Mouse (Mus musculus) stomach, postnatal 0 days (tissue): ENCODE data around the gene Gm10065. TPM values are rescaled to one million over a fixed set of nuclear protein-coding genes. Genes with fewer than 3 reads are reported as not detected.
"Not testable (repeated sequence)": the region's sequence is repeated elsewhere in the genome, so short reads cannot be mapped to it uniquely, and the experiment has no call there.

Experiments used
- ATAC-seq: fragments of 200-750 bp; cut with Nextera tagmentation; 2 replicates; pipeline ENCODE4 v1.8.0; 2017; ENCODE audit not compliant: low FRiP score, low TSS enrichment
- DNase-seq: peaks from one replicate; pipeline ENCODE4 v3.0.0-alpha.2; 2016; ENCODE audit warnings: low spot score
- H3K27ac ChIP-seq: fragments of 300-500 bp; sonication (generic); replicated peaks from 2 replicates; pipeline ENCODE4 v1.5.1; 2014; ENCODE audit warnings: mild to moderate bottlenecking, control low read depth
- H3K27me3 ChIP-seq: fragments of 300-500 bp; sonication (generic); 2 replicates; pipeline ENCODE4 v1.6.1; 2014; ENCODE audit warnings: low read length; ENCODE audit not compliant: control insufficient read depth, insufficient read depth
- H3K36me3 ChIP-seq: fragments of 300-500 bp; sonication (generic); 2 replicates; pipeline ENCODE4 v1.6.1; 2014; ENCODE audit warnings: low read length, mixed read lengths; ENCODE audit not compliant: control insufficient read depth, insufficient read depth
- H3K4me1 ChIP-seq: fragments of 300-500 bp; sonication (generic); replicated peaks from 2 replicates; pipeline ENCODE4 v1.6.1; 2014; ENCODE audit warnings: antibody characterized with exemption; ENCODE audit not compliant: control insufficient read depth, insufficient read depth
- H3K4me2 ChIP-seq: fragments of 300-500 bp; sonication (generic); replicated peaks from 2 replicates; pipeline ENCODE4 v1.6.1; 2014; ENCODE audit warnings: low read depth, mild to moderate bottlenecking, control low read depth, moderate library complexity
- H3K4me3 ChIP-seq: fragments of 300-500 bp; sonication (generic); 2 replicates; pipeline ENCODE4 v1.5.1; 2014; ENCODE audit warnings: low read depth, low read length, control low read depth
- H3K9ac ChIP-seq: fragments of 300-500 bp; sonication (generic); 2 replicates; pipeline ENCODE4 v1.6.1; 2014; ENCODE audit warnings: mild to moderate bottlenecking, low read length, control low read depth, mixed read lengths
- H3K9me3 ChIP-seq: fragments of 300-500 bp; sonication (generic); 2 replicates; pipeline ENCODE4 v1.6.1; 2016; ENCODE audit warnings: low read length; ENCODE audit not compliant: control insufficient read depth
- CTCF ChIP-seq: IDR thresholded peaks from 2 replicates; pipeline ENCODE4 v1.5.1; 2016; ENCODE audit warnings: antibody characterized with exemption, low read depth, mild to moderate bottlenecking, moderate library complexity
- EP300 ChIP-seq: optimal IDR thresholded peaks from 2 replicates; pipeline ENCODE3; 2016; ENCODE audit warnings: antibody characterized with exemption
- WGBS: fragments of 180-500 bp; shearing (Covaris S2); extraction: QIAGEN DNeasy Blood & Tissue Kit; methylation state at CpG from one replicate; pipeline ENCODE4 v1.1.7; 2014; 5-methylcytosine and 5-hydroxymethylcytosine counted together
- polyA plus RNA-seq: library from polyadenylated mRNA; unstranded; fragments of >200 nt; fragmentation: Nextera tagmentation; extraction: Ambion mirVana; gene quantifications from 2 replicates; pipeline ENCODE4 v1.2.1, GENCODE M21; 2015

Gm10065 gene
- polyA plus RNA-seq, 1 experiment from 2014 or later = not detected

- DNase-seq (no peak), ATAC-seq (no peak)
- Histone ChIP-seq H3K27ac (no peak overlapping the region), H3K9me3 (no peaks in the 10 kb centered on the region), H3K36me3 (no peaks in the 10 kb centered on the region), H3K4me1 (no peaks in the 10 kb centered on the region), H3K27me3 (no peaks in the 10 kb centered on the region), H3K4me2 (no peak overlapping the region), H3K9ac (no peak overlapping the region), H3K4me3 (no peak overlapping the region)
- WGBS = 85% methylated on average over 1 of the region's 1 CpGs
- no peak for TF ChIP-seq CTCF
- TF ChIP-seq EP300 = no peak
Measured at GRCm38 (mm10) chr13:21486881-21487280, 7.6 kb upstream of the Gm10065 start.

- Histone ChIP-seq H3K4me2 (no peak overlapping the region), H3K4me1 (no peaks in the 10 kb centered on the region), H3K36me3 (no peaks in the 10 kb centered on the region), H3K4me3 (no peak overlapping the region), H3K9ac (no peak overlapping the region), H3K27me3 (no peaks in the 10 kb centered on the region), H3K9me3 (no peaks in the 10 kb centered on the region), H3K27ac (no peak overlapping the region)
- no peak for TF ChIP-seq CTCF
- TF ChIP-seq EP300 = no peak
- WGBS = 40% methylated on average over 4 of the region's 4 CpGs
- ATAC-seq = no peak
- DNase-seq = no peak
Measured at GRCm38 (mm10) chr13:21472427-21472826, 6.8 kb downstream of the Gm10065 start.

GRCm38 (mm10) chr13:21469097-21469496 is 10.1 kb downstream of the Gm10065 start:
- WGBS = 40% methylated on average over 9 of the region's 9 CpGs
- no peak overlapping the region for H3K4me3 ChIP-seq

GRCm38 (mm10) chr13:21468061-21469019 is 10.9 kb downstream of the Gm10065 start, which contains the start of gene Nkapl:
Gene Nkapl, minus strand, starts transcription at chr13:21468509.
- WGBS = 2% methylated on average over 54 of the region's 54 CpGs
- Histone ChIP-seq H3K27me3 (no peaks in the 10 kb centered on the region), H3K9ac (peak within 1 kb of the TSS; percentile 68), H3K36me3 (no peaks in the 10 kb centered on the region), H3K9me3 (no peaks in the 10 kb centered on the region), H3K4me2 (peak within 1 kb of the TSS; percentile 94), H3K27ac (peak within 1 kb of the TSS; percentile 49; the same call in 1 of the 2 replicates), H3K4me1 (no peaks in the 10 kb centered on the region), H3K4me3 (peak within 1 kb of the TSS; percentile 66)
- TF ChIP-seq CTCF = no peak
- TF ChIP-seq EP300 = no peak
- ATAC-seq = peak; percentile 98
- peak; percentile 91 for DNase-seq

More at GRCm38 (mm10) chr13:21469097-21469496, 10.1 kb downstream of the Gm10065 start:
- DNase-seq (no peak), ATAC-seq (no peak)
- Histone ChIP-seq H3K27ac (no peak overlapping the region), H3K4me1 (no peaks in the 10 kb centered on the region), H3K9me3 (no peaks in the 10 kb centered on the region), H3K4me2 (no peak overlapping the region), H3K36me3 (no peaks in the 10 kb centered on the region), H3K27me3 (no peaks in the 10 kb centered on the region), H3K9ac (no peak overlapping the region)
- TF ChIP-seq CTCF (no peak), EP300 (no peak)

GRCm38 (mm10) chr13:21467336-21467735 is 11.9 kb downstream of the Gm10065 start:
- Histone ChIP-seq H3K9me3 (no peaks in the 10 kb centered on the region), H3K4me2 (no peak overlapping the region), H3K4me1 (no peaks in the 10 kb centered on the region), H3K36me3 (no peaks in the 10 kb centered on the region), H3K4me3 (no peak overlapping the region), H3K27me3 (no peaks in the 10 kb centered on the region), H3K27ac (no peak overlapping the region), H3K9ac (no peak overlapping the region)
- 88% methylated on average over 10 of the region's 10 CpGs for WGBS
- ATAC-seq = no peak
- TF ChIP-seq EP300 = no peak
- no peak for DNase-seq

- 47% methylated on average over 9 of the region's 9 CpGs for WGBS
- ATAC-seq, H3K4me1 ChIP-seq, H3K36me3 ChIP-seq, H3K9ac ChIP-seq, H3K9me3 ChIP-seq, DNase-seq, H3K4me3 ChIP-seq, H3K4me2 ChIP-seq, H3K27me3 ChIP-seq, H3K27ac ChIP-seq: not testable (repeated sequence)
Measured at GRCm38 (mm10) chr13:21462516-21462915, 16.7 kb downstream of the Gm10065 start.
